Mouse (Mus musculus) E14TG2a.4 (cell line): Measurements from ENCODE around the gene Olfr819.
"Not testable (repeated sequence)": the region's sequence is repeated elsewhere in the genome, so short reads cannot be mapped to it uniquely, and the experiment has no call there.

Source experiments
- CTCF ChIP-seq: conservative IDR thresholded peaks from 2 replicates; pipeline ENCODE4 v1.5.1; 2014; ENCODE audit warnings: low read length
- NANOG ChIP-seq: IDR thresholded peaks from 2 replicates; pipeline ENCODE4 v1.6.1; 2014; ENCODE audit warnings: borderline replicate concordance, low read length, mixed read lengths
- POU5F1 ChIP-seq: IDR thresholded peaks from 2 replicates; pipeline ENCODE4 v1.6.1; 2014; ENCODE audit warnings: low read length, borderline replicate concordance

- not testable (repeated sequence) for TF ChIP-seq CTCF, NANOG, POU5F1
Observed at GRCm38 (mm10) chr10:129972994-129973393, 5.9 kb upstream of the Olfr819 start.
